Mouse (Mus musculus): Measurements from ENCODE around the gene Pan2.

DNA sequence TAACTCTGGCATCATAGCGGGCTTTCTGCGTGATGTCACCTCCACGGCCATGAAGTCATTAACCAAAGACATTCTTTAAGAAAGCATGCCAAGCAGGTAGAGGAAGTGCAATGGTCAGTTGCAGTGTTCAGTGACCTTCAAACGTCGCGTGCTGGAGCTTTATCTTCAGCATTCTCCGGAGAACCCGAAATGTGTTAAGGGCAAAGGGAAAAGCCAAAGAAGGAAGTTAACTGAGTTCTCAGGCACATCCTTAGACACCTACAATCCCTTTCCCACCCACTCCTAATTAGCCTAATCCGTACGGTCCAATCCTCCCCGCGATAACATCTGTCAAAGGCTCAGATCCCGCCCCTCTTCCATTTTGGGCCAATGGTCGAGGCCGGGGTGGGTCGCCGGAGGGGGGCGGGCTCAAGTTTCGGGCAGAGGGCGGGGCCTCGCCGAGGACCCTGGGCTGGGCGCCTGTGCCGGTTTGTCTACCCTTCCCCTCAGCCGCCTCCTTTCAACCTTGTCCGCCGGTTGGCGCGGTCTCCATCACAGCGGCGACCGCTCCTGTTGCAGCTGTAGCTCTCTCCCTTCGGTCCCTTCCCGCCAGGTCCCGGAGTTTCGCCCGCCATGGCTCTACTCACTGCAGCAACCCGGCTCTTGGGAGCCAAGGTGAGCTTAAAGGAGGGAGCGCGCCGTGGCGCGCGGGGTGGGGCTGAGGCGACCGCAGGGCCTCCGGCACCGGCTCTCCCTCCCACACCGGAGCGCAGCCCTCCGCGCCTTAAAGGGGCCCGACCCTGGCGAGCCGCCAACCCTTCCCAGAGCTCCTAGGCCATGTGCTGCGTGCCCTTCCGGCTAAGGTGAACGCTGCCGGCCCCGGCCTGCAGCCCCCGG is 34.4 kb downstream of the Pan2 start, which contains the start of gene Cs:
- TF ChIP-seq CTCF (IDR thresholded peaks at IDR 0.05; ENCODE audit: control insufficient read depth, insufficient read depth, insufficient read length) (no peak), FOSL1 (IDR thresholded peaks at IDR 0.05; ENCODE audit: insufficient read depth, low read length, poor library complexity, severe bottlenecking) (no peak)

Measured in C2C12 (cell line).